ENCODE assay signal across 8 mouse cellular contexts in the genomic region with DNA sequence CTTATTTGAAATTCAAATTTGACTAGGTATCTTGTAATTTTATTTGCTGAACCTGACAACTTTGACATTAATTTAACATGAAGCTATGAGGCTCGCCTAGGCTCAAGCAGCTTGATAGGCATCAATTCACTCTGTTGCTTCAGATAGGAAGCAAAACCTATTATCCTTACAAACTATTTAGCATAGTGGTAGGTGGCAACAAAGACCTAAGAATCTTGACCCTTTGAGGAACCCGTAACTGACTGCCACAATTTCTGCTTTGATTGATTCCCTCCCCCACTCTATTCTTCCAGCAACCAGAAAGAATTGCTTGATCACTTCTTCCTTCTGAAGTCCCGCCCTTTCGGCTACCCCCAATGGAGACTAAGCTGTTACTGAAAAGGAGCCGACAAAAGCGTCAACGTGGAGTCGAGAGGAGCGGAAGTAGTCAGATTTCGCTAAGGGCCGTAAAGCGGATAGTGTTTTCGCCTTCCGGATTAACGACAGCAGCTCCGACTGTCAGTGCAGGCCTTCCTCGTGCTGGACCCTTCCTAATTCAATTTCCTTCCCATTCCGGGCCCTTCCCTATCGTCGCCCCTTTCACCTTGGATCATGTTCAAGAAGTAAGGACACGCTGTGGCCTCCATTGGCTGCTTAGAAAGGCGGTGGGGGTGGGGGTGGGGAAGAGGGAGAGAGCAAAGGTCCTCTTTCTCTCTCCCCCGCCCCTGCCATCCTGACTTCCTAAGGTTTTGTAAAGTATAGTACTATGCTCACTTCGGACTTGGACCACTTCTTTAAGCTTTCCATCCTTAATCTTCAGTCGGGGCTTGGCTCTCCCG. TPM values are rescaled to one million over a fixed set of nuclear protein-coding genes. Genes with fewer than 3 reads are reported as not detected.
A peak's percentile ranks its signal among the peaks of the same experiment; 100 is the strongest.
DNase-seq lines count a peak whose midpoint lies in the region; ATAC-seq lines count a peak whose summit lies in the region.

A gene (plus strand): TSS at position 402 of the 818 bp plus-strand sequence.

- peak within 1 kb of the TSS; percentile 47 for H3K4me3 ChIP-seq in hindbrain, embryonic 11.5 days (ENCODE audit: low read depth, low read length)

- DNase-seq in MN1 (ENCODE audit: low spot score) = peak; percentile 81
- peak; percentile 83 for DNase-seq in cerebellum, adult 9-10 months
- DNase-seq in frontal cortex, adult 2 months (ENCODE audit: extremely low spot score in 1 of 2, low spot score in 1 of 2) = peak; percentile 73 to 84
- peak; percentile 77 for DNase-seq in hindbrain, embryonic 11.5 days (ENCODE audit: low spot score)
- peak; percentile 45 to 65 for DNase-seq in layer of hippocampus, postnatal 10 days (ENCODE audit: low spot score in 2 of 2)
- peak; percentile 86 for DNase-seq in lung, postnatal 10 days
- DNase-seq in ovary, postnatal 36 days (ENCODE audit: low spot score) = peak; percentile 57
- peak; percentile 67 for DNase-seq in thymus, postnatal 25 days

- no peaks in the 10 kb centered on the region for H3K27me3 ChIP-seq in hindbrain, embryonic 11.5 days (ENCODE audit: control insufficient read depth, insufficient read depth, low read length)

- H3K9ac ChIP-seq in hindbrain, embryonic 11.5 days (ENCODE audit: low read depth, low read length) = peak within 1 kb of the TSS; percentile 56; the same call in 1 of the 2 replicates

- H3K9me3 ChIP-seq in hindbrain, embryonic 11.5 days (ENCODE audit: control insufficient read depth, low read length) = no peaks in the 10 kb centered on the region

- H3K36me3 ChIP-seq in hindbrain, embryonic 11.5 days (ENCODE audit: control insufficient read depth, insufficient read depth, low read length) = no peaks in the 10 kb centered on the region

- WGBS in hindbrain, embryonic 11.5 days = 15% methylated on average over 26 of the region's 26 CpGs

- H3K4me2 ChIP-seq in hindbrain, embryonic 11.5 days (replicated peaks; ENCODE audit: low read depth, low read length) = peak within 1 kb of the TSS; percentile 43

- ATAC-seq in hindbrain, embryonic 11.5 days (ENCODE audit: low FRiP score) = peak; percentile 91

- peak within 1 kb of the TSS; percentile 77 for H3K27ac ChIP-seq in hindbrain, embryonic 11.5 days (ENCODE audit: low read depth, low read length)

- H3K4me1 ChIP-seq in hindbrain, embryonic 11.5 days (replicated peaks; ENCODE audit: control insufficient read depth, insufficient read depth, low read length) = no peaks in the 10 kb centered on the region

RNA-seq across cellular contexts. Expression of the gene that starts here (rescaled TPM):
- 81.2 and 84.2 TPM in 2 replicates for polyA plus RNA-seq in frontal cortex, adult 2 months (2012; rRNA removed)
- 117 and 125 TPM in 2 replicates for polyA plus RNA-seq in hindbrain, embryonic 11.5 days (2014; fragmentation: Nextera tagmentation; extraction: Ambion mirVana)
- 100 to 1,000 TPM in 1 of 2 experiments, 10 to 100 TPM in 1; 95.1 to 107 TPM for total RNA-seq in layer of hippocampus, postnatal 10 days (2021)

Comparison
In these comparisons a context has a peak if more than half of its experiments do, and no peak if none do; other contexts are left out.
1. Peak in every context shown above with its lines: DNase-seq, ATAC-seq, H3K4me3 ChIP-seq and H3K27ac ChIP-seq.